Mouse (Mus musculus): ENCODE measurements around the gene Cdc42bpb.

- TF ChIP-seq CTCF (IDR thresholded peaks at IDR 0.05; ENCODE audit: control insufficient read depth, insufficient read depth, insufficient read length) (no peak), MYOD1 (IDR thresholded peaks at IDR 0.05; ENCODE audit: control insufficient read depth, insufficient read length, low read depth) (no peak)
Measured at GRCm38 (mm10) chr12:111293025-111293424, 84.5 kb downstream of the Cdc42bpb start.

Data from C2C12 (cell line).